Mouse (Mus musculus): ENCODE results near the gene Terf2. TPM values are rescaled to one million over a fixed set of nuclear protein-coding genes. Genes with fewer than 3 reads are reported as not detected.

The Terf2 gene
- 15.8 and 17.6 TPM in 2 replicates for polyA plus RNA-seq (2014; fragmentation: Nextera tagmentation; extraction: Ambion mirVana)

- Histone ChIP-seq H3K4me2 (replicated peaks; ENCODE audit: low read depth, low read length) (peak within 1 kb of the TSS; percentile 52), H3K4me1 (ENCODE audit: control insufficient read depth, insufficient read depth, low read length) (0 out of 2 replicates have a peak, but pooled peaks cover 2% of the 10 kb centered on the region), H3K27ac (ENCODE audit: low read length) (peak within 1 kb of the TSS; percentile 89), H3K4me3 (ENCODE audit: low read depth, low read length) (peak within 1 kb of the TSS; percentile 85), H3K27me3 (ENCODE audit: control insufficient read depth, insufficient read depth, low read length) (no peaks in the 10 kb centered on the region), H3K9ac (replicated peaks; ENCODE audit: low read depth, low read length) (peak within 1 kb of the TSS; percentile 79), H3K36me3 (ENCODE audit: control insufficient read depth, insufficient read depth, low read length) (peaks cover 18% of the 10 kb centered on the region), H3K9me3 (ENCODE audit: control insufficient read depth, low read depth, low read length) (no peaks in the 10 kb centered on the region)
- peak; percentile 96 for ATAC-seq (ENCODE audit: insufficient number of reproducible peaks, insufficient read depth, low FRiP score, low read depth)
- WGBS = 5% methylated on average over 39 of the region's 39 CpGs
Measured at GRCm38 (mm10) chr8:107096366-107097036, at the start of gene Terf2. Terf2 (minus strand) TSS chr8:107096547.

GRCm38 (mm10) chr8:107143501-107143900 is 47.2 kb upstream of the Terf2 start:
- peaks cover 4% of the 10 kb centered on the region; the same call in 1 of the 2 replicates for H3K4me1 ChIP-seq (ENCODE audit: control insufficient read depth, insufficient read depth, low read length)
- ATAC-seq (ENCODE audit: insufficient number of reproducible peaks, insufficient read depth, low FRiP score, low read depth) = no peak
- no peaks in the 10 kb centered on the region for H3K27me3 ChIP-seq (ENCODE audit: control insufficient read depth, insufficient read depth, low read length)
- no peak overlapping the region for H3K4me2 ChIP-seq (replicated peaks; ENCODE audit: low read depth, low read length)
- WGBS = 51% methylated on average over 4 of the region's 4 CpGs
- no peak overlapping the region for H3K4me3 ChIP-seq (ENCODE audit: low read depth, low read length)
- no peak overlapping the region for H3K9ac ChIP-seq (replicated peaks; ENCODE audit: low read depth, low read length)
- no peak overlapping the region for H3K27ac ChIP-seq (ENCODE audit: low read length)
- H3K9me3 ChIP-seq (ENCODE audit: control insufficient read depth, low read depth, low read length) = no peaks in the 10 kb centered on the region
- no peaks in the 10 kb centered on the region for H3K36me3 ChIP-seq (ENCODE audit: control insufficient read depth, insufficient read depth, low read length)

- no peak overlapping the region for H3K4me3 ChIP-seq (ENCODE audit: low read depth, low read length)
- H3K4me2 ChIP-seq (replicated peaks; ENCODE audit: low read depth, low read length) = no peak overlapping the region
- no peak overlapping the region for H3K9ac ChIP-seq (replicated peaks; ENCODE audit: low read depth, low read length)
- WGBS = 55% methylated on average over 4 of the region's 4 CpGs
- no peaks in the 10 kb centered on the region for H3K36me3 ChIP-seq (ENCODE audit: control insufficient read depth, insufficient read depth, low read length)
- H3K27me3 ChIP-seq (ENCODE audit: control insufficient read depth, insufficient read depth, low read length) = no peaks in the 10 kb centered on the region
- no peak overlapping the region for H3K27ac ChIP-seq (ENCODE audit: low read length)
- peaks cover 4% of the 10 kb centered on the region; the same call in 1 of the 2 replicates for H3K4me1 ChIP-seq (ENCODE audit: control insufficient read depth, insufficient read depth, low read length)
- ATAC-seq (ENCODE audit: insufficient number of reproducible peaks, insufficient read depth, low FRiP score, low read depth) = no peak
- H3K9me3 ChIP-seq (ENCODE audit: control insufficient read depth, low read depth, low read length) = no peaks in the 10 kb centered on the region
Measured at GRCm38 (mm10) chr8:107142539-107142938, 46.2 kb upstream of the Terf2 start.

- H3K9me3 ChIP-seq (ENCODE audit: control insufficient read depth, low read depth, low read length) = no peaks in the 10 kb centered on the region
- 58% methylated on average over 13 of the region's 13 CpGs for WGBS
- no peaks in the 10 kb centered on the region for H3K36me3 ChIP-seq (ENCODE audit: control insufficient read depth, insufficient read depth, low read length)
- no peak overlapping the region for H3K9ac ChIP-seq (replicated peaks; ENCODE audit: low read depth, low read length)
- peaks cover 4% of the 10 kb centered on the region; the same call in 1 of the 2 replicates for H3K4me1 ChIP-seq (ENCODE audit: control insufficient read depth, insufficient read depth, low read length)
- no peak overlapping the region for H3K27ac ChIP-seq (ENCODE audit: low read length)
- H3K27me3 ChIP-seq (ENCODE audit: control insufficient read depth, insufficient read depth, low read length) = no peaks in the 10 kb centered on the region
- peak; percentile 61; the same call in 1 of the 2 replicates for ATAC-seq (ENCODE audit: insufficient number of reproducible peaks, insufficient read depth, low FRiP score, low read depth)
- H3K4me2 ChIP-seq (replicated peaks; ENCODE audit: low read depth, low read length) = no peak overlapping the region
- H3K4me3 ChIP-seq (ENCODE audit: low read depth, low read length) = no peak overlapping the region
Measured at GRCm38 (mm10) chr8:107139704-107140470, 43.5 kb upstream of the Terf2 start.

- H3K36me3 ChIP-seq (ENCODE audit: control insufficient read depth, insufficient read depth, low read length) = no peaks in the 10 kb centered on the region
- no peak overlapping the region for H3K4me2 ChIP-seq (replicated peaks; ENCODE audit: low read depth, low read length)
- H3K4me1 ChIP-seq (ENCODE audit: control insufficient read depth, insufficient read depth, low read length) = peaks cover 4% of the 10 kb centered on the region; the same call in 1 of the 2 replicates
- H3K27me3 ChIP-seq (ENCODE audit: control insufficient read depth, insufficient read depth, low read length) = no peaks in the 10 kb centered on the region
- no peaks in the 10 kb centered on the region for H3K9me3 ChIP-seq (ENCODE audit: control insufficient read depth, low read depth, low read length)
- no peak overlapping the region for H3K4me3 ChIP-seq (ENCODE audit: low read depth, low read length)
- no peak for ATAC-seq (ENCODE audit: insufficient number of reproducible peaks, insufficient read depth, low FRiP score, low read depth)
- 76% methylated on average over 5 of the region's 5 CpGs for WGBS
- H3K9ac ChIP-seq (replicated peaks; ENCODE audit: low read depth, low read length) = no peak overlapping the region
- H3K27ac ChIP-seq (ENCODE audit: low read length) = no peak overlapping the region
Measured at GRCm38 (mm10) chr8:107138338-107138737, 42.0 kb upstream of the Terf2 start.

GRCm38 (mm10) chr8:107137591-107137990 is 41.2 kb upstream of the Terf2 start:
- H3K27me3 ChIP-seq (ENCODE audit: control insufficient read depth, insufficient read depth, low read length) = no peaks in the 10 kb centered on the region
- H3K4me1 ChIP-seq (ENCODE audit: control insufficient read depth, insufficient read depth, low read length) = peaks cover 6% of the 10 kb centered on the region; the same call in 1 of the 2 replicates
- no peak overlapping the region for H3K4me2 ChIP-seq (replicated peaks; ENCODE audit: low read depth, low read length)
- no peak for ATAC-seq (ENCODE audit: insufficient number of reproducible peaks, insufficient read depth, low FRiP score, low read depth)
- no peak overlapping the region for H3K9ac ChIP-seq (replicated peaks; ENCODE audit: low read depth, low read length)
- WGBS = 88% methylated on average over 6 of the region's 6 CpGs
- H3K4me3 ChIP-seq (ENCODE audit: low read depth, low read length) = no peak overlapping the region
- no peak overlapping the region for H3K27ac ChIP-seq (ENCODE audit: low read length)
- H3K9me3 ChIP-seq (ENCODE audit: control insufficient read depth, low read depth, low read length) = no peaks in the 10 kb centered on the region
- H3K36me3 ChIP-seq (ENCODE audit: control insufficient read depth, insufficient read depth, low read length) = no peaks in the 10 kb centered on the region

GRCm38 (mm10) chr8:107136003-107136612 is 39.8 kb upstream of the Terf2 start:
- no peaks in the 10 kb centered on the region for H3K36me3 ChIP-seq (ENCODE audit: control insufficient read depth, insufficient read depth, low read length)
- no peak for ATAC-seq (ENCODE audit: insufficient number of reproducible peaks, insufficient read depth, low FRiP score, low read depth)
- no peaks in the 10 kb centered on the region for H3K9me3 ChIP-seq (ENCODE audit: control insufficient read depth, low read depth, low read length)
- WGBS = 49% methylated on average over 8 of the region's 8 CpGs
- H3K27ac ChIP-seq (ENCODE audit: low read length) = no peak overlapping the region
- H3K4me2 ChIP-seq (replicated peaks; ENCODE audit: low read depth, low read length) = no peak overlapping the region
- H3K4me1 ChIP-seq (ENCODE audit: control insufficient read depth, insufficient read depth, low read length) = peaks cover 6% of the 10 kb centered on the region; the same call in 1 of the 2 replicates
- no peaks in the 10 kb centered on the region for H3K27me3 ChIP-seq (ENCODE audit: control insufficient read depth, insufficient read depth, low read length)
- no peak overlapping the region for H3K4me3 ChIP-seq (ENCODE audit: low read depth, low read length)
- no peak overlapping the region for H3K9ac ChIP-seq (replicated peaks; ENCODE audit: low read depth, low read length)

GRCm38 (mm10) chr8:107133881-107134280 is 37.5 kb upstream of the Terf2 start:
- no peaks in the 10 kb centered on the region for H3K9me3 ChIP-seq (ENCODE audit: control insufficient read depth, low read depth, low read length)
- H3K4me2 ChIP-seq (replicated peaks; ENCODE audit: low read depth, low read length) = no peak overlapping the region
- H3K4me1 ChIP-seq (ENCODE audit: control insufficient read depth, insufficient read depth, low read length) = peaks cover 4% of the 10 kb centered on the region; the same call in 1 of the 2 replicates
- H3K27ac ChIP-seq (ENCODE audit: low read length) = no peak overlapping the region
- ATAC-seq (ENCODE audit: insufficient number of reproducible peaks, insufficient read depth, low FRiP score, low read depth) = no peak
- WGBS = 53% methylated on average over 6 of the region's 6 CpGs
- no peaks in the 10 kb centered on the region for H3K36me3 ChIP-seq (ENCODE audit: control insufficient read depth, insufficient read depth, low read length)
- no peak overlapping the region for H3K4me3 ChIP-seq (ENCODE audit: low read depth, low read length)
- H3K9ac ChIP-seq (replicated peaks; ENCODE audit: low read depth, low read length) = no peak overlapping the region
- no peaks in the 10 kb centered on the region for H3K27me3 ChIP-seq (ENCODE audit: control insufficient read depth, insufficient read depth, low read length)
